Mouse (Mus musculus) spleen, adult 2 months (tissue): Measurements from ENCODE around the gene Rnaseh1.
A peak's percentile ranks its signal among the peaks of the same experiment; 100 is the strongest.

Experiments
- CTCF ChIP-seq: fragments of 200-500 bp; IDR thresholded peaks from 2 replicates; pipeline ENCODE4 v1.5.1; 2011; ENCODE audit warnings: mild to moderate bottlenecking, inconsistent platforms; ENCODE audit not compliant: insufficient read depth, insufficient read length, insufficient replicate concordance; ENCODE audit errors: extremely low read depth
- POLR2A ChIP-seq: fragments of 200-500 bp; IDR thresholded peaks from 2 replicates; pipeline ENCODE4 v1.6.1; 2011; ENCODE audit warnings: low read depth, low read length, inconsistent platforms

- TF ChIP-seq POLR2A: no peak
- peak; percentile 76; the same call in 1 of the 2 replicates for TF ChIP-seq CTCF
These were observed 50.3 kb downstream of the Rnaseh1 start for GRCm38 (mm10) chr12:28699656-28700055.
